Mouse (Mus musculus): Measurements from ENCODE around the gene Gm4498. TPM values are rescaled to one million over a fixed set of nuclear protein-coding genes. Genes with fewer than 3 reads are reported as not detected.

Gm4498 gene
- not detected in 2 replicates for polyA plus RNA-seq (2012; rRNA removed)

GRCm38 (mm10) chr7:20233728-20234127 is at the start of gene Gm4498:
Gene Gm4498, minus strand, starts transcription at chr7:20233828.

DNA sequence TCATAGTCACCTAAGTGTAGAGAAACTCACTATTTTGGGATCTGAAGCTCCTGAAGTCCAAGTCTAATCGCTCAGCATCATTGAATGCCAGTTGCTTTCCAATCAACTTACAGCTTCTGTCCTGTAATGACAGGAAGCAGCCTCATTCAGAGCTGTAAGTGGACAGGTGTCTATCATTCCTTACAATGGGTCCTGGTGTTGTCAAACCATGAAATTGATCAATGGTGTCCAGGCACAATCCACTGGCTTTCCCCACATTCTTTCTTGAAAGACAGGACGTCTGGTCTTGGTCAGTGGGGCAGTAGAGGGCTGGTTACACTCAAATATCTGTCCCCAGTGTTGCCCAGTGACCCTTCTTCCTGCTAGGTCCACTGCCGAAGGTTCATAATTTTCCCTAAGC is 29.1 kb upstream of the Gm4498 start, which contains the start of gene Gm5890:
Gm5890 (minus strand) TSS at position 101 of the 400 bp plus-strand sequence.

GRCm38 (mm10) chr7:20205507-20205906 is 28.1 kb downstream of the Gm4498 start, which contains the start of gene Gm6164:
Gene Gm6164, minus strand, starts transcription at chr7:20205607.

GRCm38 (mm10) chr7:20193410-20193809 is 40.2 kb downstream of the Gm4498 start, which contains the start of gene Vmn1r95:
Gene Vmn1r95, plus strand, starts transcription at chr7:20193710.

Other genes starting within 250 kb of the Gm4498 start
- not detected in 2 replicates for gene Nlrp9b, start 242.4 kb downstream of the Gm4498 start, polyA plus RNA-seq (2012; rRNA removed)
- not detected in 2 replicates for gene Vmn1r91, start 134.1 kb downstream of the Gm4498 start, polyA plus RNA-seq (2012; rRNA removed)
- not detected in 2 replicates for gene Gm16442, start 111.2 kb downstream of the Gm4498 start, polyA plus RNA-seq (2012; rRNA removed)
- not detected in 2 replicates for gene Vmn1r93, start 94.7 kb downstream of the Gm4498 start, polyA plus RNA-seq (2012; rRNA removed)
- not detected in 2 replicates for gene Vmn1r94, start 65.5 kb downstream of the Gm4498 start, polyA plus RNA-seq (2012; rRNA removed)
- gene Vmn1r95, start 40.1 kb downstream of the Gm4498 start, polyA plus RNA-seq (2012; rRNA removed): not detected in 2 replicates
- gene Gm6164, start 28.2 kb downstream of the Gm4498 start, polyA plus RNA-seq (2012; rRNA removed): not detected in 2 replicates
- not detected in 2 replicates for gene Gm5890, start 29.0 kb upstream of the Gm4498 start, polyA plus RNA-seq (2012; rRNA removed)
- gene Gm4133, start 100.2 kb upstream of the Gm4498 start, polyA plus RNA-seq (2012; rRNA removed): not detected in 2 replicates
- gene Gm5728, start 141.6 kb upstream of the Gm4498 start, polyA plus RNA-seq (2012; rRNA removed): not detected in 2 replicates
- gene Vmn1r100, start 184.1 kb upstream of the Gm4498 start, polyA plus RNA-seq (2012; rRNA removed): not detected in 2 replicates
- not detected in 2 replicates for gene Vmn1r101, start 208.8 kb upstream of the Gm4498 start, polyA plus RNA-seq (2012; rRNA removed)
- not detected in 2 replicates for gene Gm10670, start 241.1 kb upstream of the Gm4498 start, polyA plus RNA-seq (2012; rRNA removed)

All from central nervous system, embryonic 14 days (tissue).